Mouse (Mus musculus) midbrain, embryonic 12.5 days (tissue): ENCODE measurements around the gene Ccdc120. TPM values are rescaled to one million over a fixed set of nuclear protein-coding genes. Genes with fewer than 3 reads are reported as not detected.
A peak's percentile ranks its signal among the peaks of the same experiment; 100 is the strongest.

Experiments
- ATAC-seq: fragments of 200-750 bp; cut with Nextera tagmentation; 2 replicates; pipeline ENCODE4 v1.8.0; 2017; ENCODE audit warnings: low read depth, moderate TSS enrichment, moderate library complexity; ENCODE audit not compliant: low FRiP score
- H3K27ac ChIP-seq: fragments of 300-500 bp; sonication (generic); replicated peaks from 2 replicates; pipeline ENCODE4 v1.5.1; 2016; ENCODE audit warnings: mild to moderate bottlenecking
- H3K27me3 ChIP-seq: fragments of 300-500 bp; sonication (generic); 2 replicates; pipeline ENCODE4 v1.6.1; 2016; ENCODE audit warnings: mild to moderate bottlenecking
- H3K36me3 ChIP-seq: fragments of 300-500 bp; sonication (generic); 2 replicates; pipeline ENCODE4 v1.6.1; 2016
- H3K4me1 ChIP-seq: fragments of 300-500 bp; sonication (generic); 2 replicates; pipeline ENCODE4 v1.6.1; 2016
- H3K4me2 ChIP-seq: fragments of 300-500 bp; sonication (generic); replicated peaks from 2 replicates; pipeline ENCODE4 v1.6.1; 2016; ENCODE audit warnings: mild to moderate bottlenecking, moderate library complexity
- H3K4me3 ChIP-seq: fragments of 300-500 bp; sonication (generic); 2 replicates; pipeline ENCODE4 v1.5.1; 2016; ENCODE audit warnings: mild to moderate bottlenecking
- H3K9ac ChIP-seq: fragments of 300-500 bp; sonication (generic); replicated peaks from 2 replicates; pipeline ENCODE4 v1.6.1; 2016; ENCODE audit warnings: mild to moderate bottlenecking, moderate library complexity
- H3K9me3 ChIP-seq: fragments of 300-500 bp; sonication (generic); 2 replicates; pipeline ENCODE4 v1.6.1; 2016; ENCODE audit warnings: mild to moderate bottlenecking
- WGBS: fragments of 180-500 bp; shearing (Covaris S2); methylation state at CpG from one replicate; pipeline ENCODE4 v1.1.7; 2016; 5-methylcytosine and 5-hydroxymethylcytosine counted together
- polyA plus RNA-seq: library from polyadenylated mRNA; unstranded; fragments of >200 nt; fragmentation: Nextera tagmentation; extraction: Ambion mirVana; gene quantifications from 2 replicates; pipeline ENCODE4 v1.2.1, GENCODE M21; 2016

The Ccdc120 gene
- 27.5 and 34.1 TPM in 2 replicates for polyA plus RNA-seq

- 0 out of 2 replicates have a peak within 1 kb of the TSS, but pooled peaks have one; percentile 25 for H3K27ac ChIP-seq
- no peaks in the 10 kb centered on the region for H3K27me3 ChIP-seq
- 18% methylated on average over 52 of the region's 56 CpGs for WGBS
- peak within 1 kb of the TSS; percentile 67 for H3K4me3 ChIP-seq
- no peaks in the 10 kb centered on the region for H3K9me3 ChIP-seq
- H3K4me2 ChIP-seq = peak within 1 kb of the TSS; percentile 56
- no peaks in the 10 kb centered on the region for H3K4me1 ChIP-seq
- H3K9ac ChIP-seq = peak within 1 kb of the TSS; percentile 64
- no peaks in the 10 kb centered on the region for H3K36me3 ChIP-seq
- peak; percentile 82 for ATAC-seq
Measured at GRCm38 (mm10) chrX:7750432-7751116, at the start of gene Ccdc120. Ccdc120 (minus strand) TSS chrX:7750905.

GRCm38 (mm10) chrX:7797327-7797726 is 46.6 kb upstream of the Ccdc120 start:
- no peak for ATAC-seq
- no peaks in the 10 kb centered on the region for H3K27me3 ChIP-seq
- 78% methylated on average over 3 of the region's 3 CpGs for WGBS
- no peak overlapping the region for H3K4me3 ChIP-seq
- H3K4me2 ChIP-seq = no peak overlapping the region
- H3K9me3 ChIP-seq = no peaks in the 10 kb centered on the region
- H3K9ac ChIP-seq = no peak overlapping the region
- no peak overlapping the region for H3K27ac ChIP-seq
- H3K4me1 ChIP-seq = no peaks in the 10 kb centered on the region
- H3K36me3 ChIP-seq = peaks cover 21% of the 10 kb centered on the region; the same call in 1 of the 2 replicates

- Histone ChIP-seq H3K27me3 (no peaks in the 10 kb centered on the region), H3K27ac (no peak overlapping the region), H3K9ac (no peak overlapping the region), H3K4me3 (no peak overlapping the region), H3K4me2 (no peak overlapping the region), H3K9me3 (no peaks in the 10 kb centered on the region), H3K4me1 (peaks cover 6% of the 10 kb centered on the region; the same call in 1 of the 2 replicates), H3K36me3 (peaks cover 10% of the 10 kb centered on the region; the same call in 1 of the 2 replicates)
- 35% methylated on average over 7 of the region's 7 CpGs for WGBS
- ATAC-seq = no peak
Measured at GRCm38 (mm10) chrX:7795016-7795415, 44.3 kb upstream of the Ccdc120 start.

GRCm38 (mm10) chrX:7793361-7793760 is 42.7 kb upstream of the Ccdc120 start:
- Histone ChIP-seq H3K4me3 (no peak overlapping the region), H3K27me3 (no peaks in the 10 kb centered on the region), H3K9ac (no peak overlapping the region), H3K4me2 (no peak overlapping the region), H3K27ac (no peak overlapping the region), H3K4me1 (peaks cover 6% of the 10 kb centered on the region; the same call in 1 of the 2 replicates), H3K36me3 (no peaks in the 10 kb centered on the region), H3K9me3 (no peaks in the 10 kb centered on the region)
- no peak for ATAC-seq
- WGBS = 52% methylated on average over 3 of the region's 3 CpGs

- 29% methylated on average over 5 of the region's 5 CpGs for WGBS
- no peak for ATAC-seq
- no peak overlapping the region for H3K27ac ChIP-seq
Measured at GRCm38 (mm10) chrX:7790309-7790708, 39.6 kb upstream of the Ccdc120 start.

GRCm38 (mm10) chrX:7789542-7790136 is 38.9 kb upstream of the Ccdc120 start, which contains the start of gene Gripap1:
Gripap1 (plus strand) TSS chrX:7789765.
- Histone ChIP-seq H3K9ac (peak within 1 kb of the TSS; percentile 64), H3K4me2 (peak within 1 kb of the TSS; percentile 60), H3K4me1 (peaks cover 6% of the 10 kb centered on the region; the same call in 1 of the 2 replicates), H3K36me3 (no peaks in the 10 kb centered on the region), H3K27ac (no peak within 1 kb of the TSS), H3K27me3 (no peaks in the 10 kb centered on the region), H3K9me3 (no peaks in the 10 kb centered on the region), H3K4me3 (peak within 1 kb of the TSS; percentile 54)
- ATAC-seq = peak; percentile 88
- WGBS = 22% methylated on average over 24 of the region's 24 CpGs

More at GRCm38 (mm10) chrX:7790309-7790708, 39.6 kb upstream of the Ccdc120 start:
- H3K4me3 ChIP-seq = peak overlapping the region; percentile 54
- H3K4me1 ChIP-seq = peaks cover 6% of the 10 kb centered on the region; the same call in 1 of the 2 replicates
- H3K9me3 ChIP-seq = no peaks in the 10 kb centered on the region
- no peaks in the 10 kb centered on the region for H3K36me3 ChIP-seq
- H3K9ac ChIP-seq = peak overlapping the region; percentile 64
- peak overlapping the region; percentile 60 for H3K4me2 ChIP-seq
- no peaks in the 10 kb centered on the region for H3K27me3 ChIP-seq

GRCm38 (mm10) chrX:7782603-7783092 is 31.9 kb upstream of the Ccdc120 start:
- no peak overlapping the region for H3K9ac ChIP-seq
- no peaks in the 10 kb centered on the region for H3K27me3 ChIP-seq
- no peak for ATAC-seq
- no peak overlapping the region for H3K27ac ChIP-seq
- no peaks in the 10 kb centered on the region for H3K36me3 ChIP-seq
- no peak overlapping the region for H3K4me3 ChIP-seq
- no peaks in the 10 kb centered on the region for H3K4me1 ChIP-seq
- 76% methylated on average over 4 of the region's 4 CpGs for WGBS
- H3K9me3 ChIP-seq = no peaks in the 10 kb centered on the region
- no peak overlapping the region for H3K4me2 ChIP-seq

- no peaks in the 10 kb centered on the region for H3K27me3 ChIP-seq
- no peak overlapping the region for H3K4me2 ChIP-seq
- no peak overlapping the region for H3K27ac ChIP-seq
- no peaks in the 10 kb centered on the region for H3K36me3 ChIP-seq
- WGBS = 15% methylated on average over 3 of the region's 3 CpGs
- no peaks in the 10 kb centered on the region for H3K4me1 ChIP-seq
- H3K4me3 ChIP-seq = no peak overlapping the region
- no peak for ATAC-seq
- H3K9me3 ChIP-seq = no peaks in the 10 kb centered on the region
- H3K9ac ChIP-seq = no peak overlapping the region
Measured at GRCm38 (mm10) chrX:7779294-7779693, 28.6 kb upstream of the Ccdc120 start.

GRCm38 (mm10) chrX:7778450-7779244 is 27.9 kb upstream of the Ccdc120 start:
- WGBS = 73% methylated on average over 7 of the region's 7 CpGs
- H3K4me1 ChIP-seq = no peaks in the 10 kb centered on the region
- ATAC-seq = no peak
- no peak overlapping the region for H3K4me3 ChIP-seq
- no peaks in the 10 kb centered on the region for H3K27me3 ChIP-seq
- H3K9me3 ChIP-seq = no peaks in the 10 kb centered on the region
- no peak overlapping the region for H3K9ac ChIP-seq
- no peak overlapping the region for H3K4me2 ChIP-seq
- H3K27ac ChIP-seq = no peak overlapping the region
- peaks cover 4% of the 10 kb centered on the region for H3K36me3 ChIP-seq

- Histone ChIP-seq H3K4me1 (no peaks in the 10 kb centered on the region), H3K4me3 (no peak overlapping the region), H3K9me3 (no peaks in the 10 kb centered on the region), H3K36me3 (peaks cover 19% of the 10 kb centered on the region), H3K27ac (no peak overlapping the region), H3K27me3 (no peaks in the 10 kb centered on the region), H3K9ac (no peak overlapping the region), H3K4me2 (no peak overlapping the region)
- ATAC-seq = peak; percentile 54; the same call in 1 of the 2 replicates
- WGBS = 52% methylated on average over 8 of the region's 8 CpGs
Measured at GRCm38 (mm10) chrX:7776329-7777082, 25.8 kb upstream of the Ccdc120 start.

- no peak overlapping the region for H3K9ac ChIP-seq
- H3K4me1 ChIP-seq = no peaks in the 10 kb centered on the region
- no peak overlapping the region for H3K4me2 ChIP-seq
- peaks cover 21% of the 10 kb centered on the region for H3K36me3 ChIP-seq
- 76% methylated on average over 9 of the region's 9 CpGs for WGBS
- no peak overlapping the region for H3K4me3 ChIP-seq
- ATAC-seq = no peak
- no peaks in the 10 kb centered on the region for H3K27me3 ChIP-seq
- no peak overlapping the region for H3K27ac ChIP-seq
- no peaks in the 10 kb centered on the region for H3K9me3 ChIP-seq
Measured at GRCm38 (mm10) chrX:7775501-7776205, 24.9 kb upstream of the Ccdc120 start.
